Mouse (Mus musculus) G1E-ER4 (cell line): ENCODE measurements around the gene Clrn1. TPM values are rescaled to one million over a fixed set of nuclear protein-coding genes. Genes with fewer than 3 reads are reported as not detected.

ENCODE experiments used
- GATA1 ChIP-seq: IDR thresholded peaks from one replicate; pipeline ENCODE4 v1.8.0; 2012; ENCODE audit warnings: low read length, inconsistent platforms
- polyA plus RNA-seq: library from polyadenylated mRNA; stranded (reverse); fragments of >175 nt; gene quantifications from 2 replicates; pipeline ENCODE4 v1.2.3, GENCODE M21; 2012

Clrn1 gene
- polyA plus RNA-seq = not detected in 2 replicates

GRCm38 (mm10) chr3:58884801-58885573 is at the start of gene Clrn1:
Clrn1 (minus strand) TSS chr3:58885340.
- no peak for TF ChIP-seq GATA1

- TF ChIP-seq GATA1 = no peak
Observed at GRCm38 (mm10) chr3:58924027-58924426, 38.9 kb upstream of the Clrn1 start.

DNA sequence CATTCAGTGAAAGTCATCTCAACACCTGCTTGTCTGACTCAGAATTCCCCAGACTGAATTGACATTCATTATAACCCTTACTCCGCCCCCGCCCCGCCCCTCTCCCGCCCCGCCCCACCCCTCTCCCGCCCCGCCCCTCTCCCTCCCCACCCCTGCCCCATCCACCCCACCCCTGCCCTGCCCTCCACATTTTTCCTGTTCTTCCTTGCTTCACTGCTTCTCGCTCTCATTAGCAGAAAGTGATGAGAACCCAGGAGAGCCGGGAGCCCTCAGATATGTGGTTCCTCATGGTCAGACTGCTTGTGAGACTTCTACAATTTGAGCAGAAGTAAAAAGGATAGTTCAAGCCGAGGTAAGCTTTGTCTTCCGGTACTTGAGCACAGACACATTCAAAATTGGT is 38.0 kb upstream of the Clrn1 start:
- no peak for TF ChIP-seq GATA1

- TF ChIP-seq GATA1 = no peak
Observed at GRCm38 (mm10) chr3:58922636-58923035, 37.5 kb upstream of the Clrn1 start.

GRCm38 (mm10) chr3:58921316-58921715 is 36.2 kb upstream of the Clrn1 start:
- TF ChIP-seq GATA1 = no peak

- TF ChIP-seq GATA1 = no peak
Observed at GRCm38 (mm10) chr3:58904656-58905055, 19.5 kb upstream of the Clrn1 start.

DNA sequence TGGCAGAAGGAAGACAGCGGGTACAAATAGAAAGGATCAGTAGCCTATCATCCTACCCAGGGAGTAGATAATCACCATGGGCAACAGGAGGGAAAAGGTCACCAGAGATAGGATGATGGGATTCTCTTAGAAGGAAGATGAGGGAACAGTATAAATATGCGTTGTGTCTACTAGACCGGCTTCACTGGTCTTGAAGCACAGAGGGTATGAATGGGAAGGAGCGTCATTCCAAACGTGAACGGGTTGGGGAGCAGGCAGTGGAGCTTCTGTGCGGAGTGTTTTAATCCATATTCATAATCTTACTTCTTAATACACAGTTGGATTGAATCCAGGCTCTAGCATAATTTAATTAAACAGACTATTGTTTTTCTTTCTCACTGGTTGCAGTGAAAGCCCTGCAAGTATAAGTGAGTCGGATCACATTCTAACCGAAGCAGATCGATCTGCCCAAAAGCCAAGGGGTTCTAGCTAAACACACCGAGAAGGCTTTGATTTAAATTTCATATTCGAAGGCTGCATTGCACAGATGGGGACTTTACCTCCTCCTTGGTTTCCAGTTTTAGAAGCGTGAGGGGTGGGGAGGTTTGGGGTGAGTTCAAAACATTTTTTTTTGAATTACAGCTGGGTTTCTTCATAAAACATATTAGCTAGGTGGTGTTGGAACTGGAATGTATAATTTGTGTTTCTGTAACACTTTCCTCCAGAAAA is 17.1 kb upstream of the Clrn1 start:
- no peak for TF ChIP-seq GATA1

GRCm38 (mm10) chr3:58895131-58895530 is 10.0 kb upstream of the Clrn1 start:
- TF ChIP-seq GATA1 = no peak

DNA sequence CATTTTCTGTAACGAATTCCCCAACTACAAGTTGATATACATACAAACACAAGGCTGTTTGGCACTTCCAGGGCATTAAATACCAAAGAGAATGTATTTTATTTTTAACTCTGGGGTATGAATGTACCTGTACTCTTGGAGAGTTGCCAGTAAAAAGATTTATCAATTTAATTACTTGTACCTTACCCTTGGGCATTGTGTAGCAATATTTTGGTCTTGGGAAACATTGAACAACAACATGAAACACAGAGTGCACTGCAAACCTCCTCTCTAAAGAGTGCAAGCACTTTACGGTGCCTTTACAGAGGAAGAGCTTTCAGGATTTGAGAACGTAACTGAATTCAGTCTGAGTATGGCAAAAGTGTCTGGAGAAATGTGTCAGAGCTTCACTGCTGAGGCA is 9.4 kb upstream of the Clrn1 start:
- no peak for TF ChIP-seq GATA1

DNA sequence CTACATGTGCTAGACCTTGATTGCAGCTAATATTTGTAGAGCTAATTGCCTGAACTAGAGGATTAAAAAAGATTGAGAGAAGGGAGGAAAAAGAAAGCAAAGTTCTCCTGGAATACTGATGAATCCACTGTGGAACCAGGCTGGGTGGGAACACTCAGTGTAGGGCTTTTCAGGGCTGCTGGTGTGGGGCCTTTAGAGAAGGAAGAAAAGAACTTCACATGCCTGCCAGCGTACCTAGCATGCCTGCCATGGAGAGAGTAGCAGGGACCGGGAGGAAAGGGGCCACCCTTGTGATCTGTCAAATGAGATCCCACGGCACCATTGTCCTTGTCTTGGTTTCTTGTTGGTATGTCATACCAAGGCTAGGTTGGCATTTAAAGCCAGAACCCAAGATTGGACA is 4.5 kb upstream of the Clrn1 start:
- no peak for TF ChIP-seq GATA1

DNA sequence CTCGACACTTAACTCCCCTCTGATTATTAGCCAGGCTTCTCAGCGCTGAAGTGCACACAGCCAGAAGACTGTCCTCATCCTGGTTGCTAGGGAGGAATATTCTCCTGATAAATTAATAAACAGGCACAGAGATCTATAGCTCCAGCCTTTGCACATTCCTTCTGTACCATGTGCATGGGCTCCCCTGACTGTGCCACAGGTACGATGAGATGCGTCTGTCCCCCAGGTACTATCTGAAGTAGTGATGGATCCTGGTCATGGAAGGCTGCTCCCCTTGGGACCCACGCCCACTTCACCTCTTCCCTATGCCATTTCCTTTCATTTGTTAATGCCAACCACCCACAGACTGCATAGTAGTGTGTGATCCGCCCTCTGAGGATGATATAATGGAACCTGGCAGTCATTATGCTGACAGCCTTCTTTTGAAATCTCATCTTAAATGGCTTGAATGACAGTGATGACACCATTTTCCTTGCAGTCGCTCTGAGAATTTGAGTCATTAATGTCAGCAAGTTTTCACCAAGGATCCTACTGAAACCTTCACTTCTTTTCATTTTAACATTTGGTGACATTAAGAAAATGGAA is 3.1 kb upstream of the Clrn1 start:
- TF ChIP-seq GATA1 = no peak

- TF ChIP-seq GATA1 = no peak
Observed at GRCm38 (mm10) chr3:58887719-58888118, 2.6 kb upstream of the Clrn1 start.

- TF ChIP-seq GATA1 = no peak
Observed at GRCm38 (mm10) chr3:58883511-58883907, 1.6 kb downstream of the Clrn1 start.

DNA sequence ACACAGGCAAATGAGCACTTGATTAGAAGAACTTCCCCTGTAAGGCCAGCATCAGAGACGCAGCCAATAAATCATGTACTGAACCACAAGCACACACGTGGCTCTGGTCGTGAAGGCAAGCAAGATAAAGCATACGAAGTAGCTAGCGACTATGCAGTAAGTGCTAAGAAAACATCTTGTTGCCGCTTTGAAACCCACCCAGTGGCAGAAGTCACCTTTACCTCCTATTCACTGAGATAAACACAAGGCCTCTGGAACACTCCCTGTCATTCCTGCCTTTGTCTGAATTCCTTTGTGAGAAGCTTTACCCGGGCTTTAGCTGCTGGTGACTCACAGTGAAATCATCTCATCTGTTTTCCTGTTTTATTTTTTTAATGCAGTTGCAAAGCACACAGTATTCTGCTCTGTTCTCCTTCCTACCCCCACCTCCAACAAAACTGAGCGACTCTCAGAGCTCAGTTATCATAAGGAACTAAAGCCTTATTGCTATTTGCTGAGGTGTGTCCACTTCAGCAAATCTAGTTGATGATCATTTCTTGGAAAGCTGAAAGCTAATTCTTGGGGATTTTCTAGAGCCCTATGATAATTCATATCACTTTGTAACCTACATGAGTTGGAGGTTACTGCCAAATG is 2.1 kb downstream of the Clrn1 start:
- TF ChIP-seq GATA1 = no peak

- no peak for TF ChIP-seq GATA1
Observed at GRCm38 (mm10) chr3:58881016-58881415, 4.1 kb downstream of the Clrn1 start.

GRCm38 (mm10) chr3:58880181-58880580 is 5.0 kb downstream of the Clrn1 start:
- no peak for TF ChIP-seq GATA1

DNA sequence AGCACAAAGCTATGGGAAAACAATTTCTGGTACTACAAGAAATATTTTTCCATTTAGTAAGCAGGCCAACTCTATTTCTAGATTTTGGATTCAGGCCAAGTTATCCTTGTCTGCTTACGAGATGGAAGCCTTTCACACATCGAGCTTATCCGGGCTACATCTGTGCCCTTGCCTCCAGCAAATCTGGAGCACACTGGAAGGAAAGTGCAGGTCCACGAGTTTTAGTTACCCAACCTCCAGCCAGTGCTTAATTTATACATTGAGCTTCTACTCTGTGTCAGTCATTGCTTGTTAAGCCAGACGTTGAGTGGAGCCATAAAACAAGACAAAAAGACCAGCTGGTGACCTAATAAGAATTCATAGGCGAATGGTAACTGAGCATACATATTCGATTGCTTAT is 19.4 kb downstream of the Clrn1 start:
- no peak for TF ChIP-seq GATA1
